Mouse (Mus musculus) neural tube, embryonic 14.5 days (tissue): ENCODE measurements at regions not wholly inside any gene's neighbourhood (a gene's known extent, or its start where the extent isn't known, plus 50 kb on each side); places are given as distances from the start of the nearest gene placed in this dataset.

Source experiments
- ATAC-seq: fragments of 200-750 bp; cut with Nextera tagmentation; 2 replicates; pipeline ENCODE4 v1.8.0; 2017; ENCODE audit warnings: low read depth, mild to moderate bottlenecking, moderate TSS enrichment, moderate library complexity
- H3K27ac ChIP-seq: fragments of 300-500 bp; sonication (generic); 2 replicates; pipeline ENCODE4 v1.5.1; 2014; ENCODE audit warnings: low read depth, mild to moderate bottlenecking, control low read depth, low read length, moderate library complexity, mixed read lengths
- H3K27me3 ChIP-seq: fragments of 300-500 bp; sonication (generic); 2 replicates; pipeline ENCODE4 v1.6.1; 2014; ENCODE audit warnings: low read length; ENCODE audit not compliant: control insufficient read depth, insufficient read depth
- H3K36me3 ChIP-seq: fragments of 300-500 bp; sonication (generic); 2 replicates; pipeline ENCODE4 v1.6.1; 2014; ENCODE audit warnings: low read length, mixed read lengths; ENCODE audit not compliant: control insufficient read depth, insufficient read depth
- H3K4me1 ChIP-seq: fragments of 300-500 bp; sonication (generic); 2 replicates; pipeline ENCODE4 v1.6.1; 2014; ENCODE audit warnings: low read length; ENCODE audit not compliant: control insufficient read depth, insufficient read depth
- H3K4me2 ChIP-seq: fragments of 300-500 bp; sonication (generic); 2 replicates; pipeline ENCODE4 v1.6.1; 2014; ENCODE audit warnings: mild to moderate bottlenecking, low read depth, low read length, control low read depth
- H3K4me3 ChIP-seq: fragments of 300-500 bp; sonication (generic); 2 replicates; pipeline ENCODE4 v1.5.1; 2014; ENCODE audit warnings: low read depth, low read length, control low read depth, mixed read lengths
- H3K9ac ChIP-seq: fragments of 300-500 bp; sonication (generic); replicated peaks from 2 replicates; pipeline ENCODE4 v1.6.1; 2014; ENCODE audit warnings: low read depth, mild to moderate bottlenecking, control low read depth, low read length, mixed read lengths
- H3K9me3 ChIP-seq: fragments of 300-500 bp; sonication (generic); 2 replicates; pipeline ENCODE4 v1.6.1; 2016; ENCODE audit warnings: low read length; ENCODE audit not compliant: control insufficient read depth
- WGBS: fragments of 180-500 bp; shearing (Covaris S2); extraction: QIAGEN DNeasy Blood & Tissue Kit; methylation state at CpG from one replicate; pipeline ENCODE4 v1.1.7; 2014; 5-methylcytosine and 5-hydroxymethylcytosine counted together

- no peaks in the 10 kb centered on the region for H3K36me3 ChIP-seq
- no peak overlapping the region for H3K4me2 ChIP-seq
- ATAC-seq: no peak
- no peak overlapping the region for H3K9ac ChIP-seq
- WGBS: 89% methylated on average over 1 of the region's 1 CpGs
- H3K4me1 ChIP-seq: no peaks in the 10 kb centered on the region
- H3K9me3 ChIP-seq: no peaks in the 10 kb centered on the region
- H3K27me3 ChIP-seq: no peaks in the 10 kb centered on the region
- no peak overlapping the region for H3K27ac ChIP-seq
- no peak overlapping the region for H3K4me3 ChIP-seq
Measured at GRCm38 (mm10) chr5:46673413-46673812, 816.0 kb upstream of the Lcorl start.

GRCm38 (mm10) chr5:46670484-46670883, 813.1 kb upstream of the Lcorl start:
- no peak overlapping the region for H3K4me3 ChIP-seq
- no peak overlapping the region for H3K27ac ChIP-seq
- no peaks in the 10 kb centered on the region for H3K4me1 ChIP-seq
- H3K9ac ChIP-seq: no peak overlapping the region
- no peaks in the 10 kb centered on the region for H3K36me3 ChIP-seq
- H3K9me3 ChIP-seq: no peaks in the 10 kb centered on the region
- WGBS: 77% methylated on average over 2 of the region's 2 CpGs
- no peak overlapping the region for H3K4me2 ChIP-seq
- ATAC-seq: no peak
- H3K27me3 ChIP-seq: no peaks in the 10 kb centered on the region

- WGBS: 32% methylated on average over 3 of the region's 3 CpGs
- no peak overlapping the region for H3K9ac ChIP-seq
Measured at GRCm38 (mm10) chr5:46666250-46666649, 808.8 kb upstream of the Lcorl start.

GRCm38 (mm10) chr5:46657065-46657464, 799.6 kb upstream of the Lcorl start:
- Histone ChIP-seq H3K9me3 (no peaks in the 10 kb centered on the region), H3K9ac (no peak overlapping the region), H3K36me3 (no peaks in the 10 kb centered on the region)

More at GRCm38 (mm10) chr5:46666250-46666649, 808.8 kb upstream of the Lcorl start:
- Histone ChIP-seq H3K4me2 (no peak overlapping the region), H3K36me3 (no peaks in the 10 kb centered on the region), H3K27me3 (no peaks in the 10 kb centered on the region), H3K9me3 (no peaks in the 10 kb centered on the region), H3K4me1 (no peaks in the 10 kb centered on the region), H3K4me3 (no peak overlapping the region), H3K27ac (no peak overlapping the region)
- ATAC-seq: no peak

GRCm38 (mm10) chr5:46654189-46654588, 796.8 kb upstream of the Lcorl start:
- 97% methylated on average over 1 of the region's 1 CpGs for WGBS

More at GRCm38 (mm10) chr5:46657065-46657464, 799.6 kb upstream of the Lcorl start:
- no peak for ATAC-seq
- Histone ChIP-seq H3K4me2 (no peak overlapping the region), H3K4me3 (no peak overlapping the region), H3K27me3 (no peaks in the 10 kb centered on the region), H3K4me1 (no peaks in the 10 kb centered on the region), H3K27ac (no peak overlapping the region)

GRCm38 (mm10) chr5:46643009-46643408, 785.6 kb upstream of the Lcorl start:
- 89% methylated on average over 2 of the region's 2 CpGs for WGBS
- no peak overlapping the region for H3K4me3 ChIP-seq

More at GRCm38 (mm10) chr5:46654189-46654588, 796.8 kb upstream of the Lcorl start:
- ATAC-seq: no peak
- H3K27ac ChIP-seq: no peak overlapping the region
- no peak overlapping the region for H3K4me3 ChIP-seq
- no peaks in the 10 kb centered on the region for H3K4me1 ChIP-seq
- no peaks in the 10 kb centered on the region for H3K36me3 ChIP-seq
- no peaks in the 10 kb centered on the region for H3K27me3 ChIP-seq
- no peak overlapping the region for H3K9ac ChIP-seq
- H3K4me2 ChIP-seq: no peak overlapping the region
- no peaks in the 10 kb centered on the region for H3K9me3 ChIP-seq

GRCm38 (mm10) chr5:46635116-46635668, 777.8 kb upstream of the Lcorl start:
- Histone ChIP-seq H3K9me3 (no peaks in the 10 kb centered on the region), H3K4me3 (no peak overlapping the region), H3K27me3 (no peaks in the 10 kb centered on the region), H3K9ac (no peak overlapping the region), H3K4me2 (no peak overlapping the region), H3K4me1 (no peaks in the 10 kb centered on the region), H3K27ac (no peak overlapping the region), H3K36me3 (no peaks in the 10 kb centered on the region)
- ATAC-seq: no peak

More at GRCm38 (mm10) chr5:46643009-46643408, 785.6 kb upstream of the Lcorl start:
- ATAC-seq: no peak
- H3K36me3 ChIP-seq: no peaks in the 10 kb centered on the region
- H3K4me1 ChIP-seq: no peaks in the 10 kb centered on the region
- H3K27ac ChIP-seq: no peak overlapping the region
- H3K9ac ChIP-seq: no peak overlapping the region
- no peaks in the 10 kb centered on the region for H3K9me3 ChIP-seq
- no peak overlapping the region for H3K4me2 ChIP-seq
- no peaks in the 10 kb centered on the region for H3K27me3 ChIP-seq
